Mouse (Mus musculus) bone marrow, adult 2 months (tissue): ENCODE results near the gene Tmub2.

Experiments
- CTCF ChIP-seq: fragments of 200-500 bp; IDR thresholded peaks from 2 replicates; pipeline ENCODE4 v1.5.1; 2011; ENCODE audit warnings: low read length, control low read depth; ENCODE audit not compliant: control insufficient read depth, insufficient read depth
- POLR2A ChIP-seq: fragments of 200-500 bp; IDR thresholded peaks from 2 replicates; pipeline ENCODE4 v1.6.1; 2011; ENCODE audit warnings: low read depth, mild to moderate bottlenecking, control low read depth, low read length, borderline replicate concordance; ENCODE audit not compliant: control insufficient read depth

GRCm38 (mm10) chr11:102244926-102245449 lies 39.7 kb upstream of the Tmub2 start:
- TF ChIP-seq CTCF (no peak), POLR2A (no peak)
